Mouse (Mus musculus) limb, embryonic 14.5 days (tissue): ENCODE data around the gene Limk1. TPM values are rescaled to one million over a fixed set of nuclear protein-coding genes. Genes with fewer than 3 reads are reported as not detected.

ENCODE experiments used
- ATAC-seq: fragments of 200-750 bp; cut with Nextera tagmentation; 2 replicates; pipeline ENCODE4 v1.8.0; 2017; ENCODE audit warnings: low read depth, moderate number of reproducible peaks, moderate TSS enrichment; ENCODE audit not compliant: low FRiP score
- DNase-seq: peaks from one replicate; pipeline ENCODE4 v3.0.0-alpha.2; 2015; ENCODE audit warnings: low spot score
- H3K27ac ChIP-seq: fragments of 300-500 bp; sonication (generic); replicated peaks from 2 replicates; pipeline ENCODE4 v1.5.1; 2014; ENCODE audit warnings: low read depth, mild to moderate bottlenecking, low read length, moderate library complexity, mixed read lengths
- H3K27me3 ChIP-seq: fragments of 300-500 bp; sonication (generic); 2 replicates; pipeline ENCODE4 v1.6.1; 2014; ENCODE audit warnings: low read length, mixed read lengths; ENCODE audit not compliant: control insufficient read depth, insufficient read depth
- H3K36me3 ChIP-seq: fragments of 300-500 bp; sonication (generic); 2 replicates; pipeline ENCODE4 v1.6.1; 2014; ENCODE audit warnings: mild to moderate bottlenecking, low read length, moderate library complexity, mixed read lengths; ENCODE audit not compliant: control insufficient read depth, insufficient read depth
- H3K4me1 ChIP-seq: fragments of 300-500 bp; sonication (generic); 2 replicates; pipeline ENCODE4 v1.6.1; 2014; ENCODE audit warnings: antibody characterized with exemption, low read length, mixed read lengths; ENCODE audit not compliant: control insufficient read depth, insufficient read depth
- H3K4me2 ChIP-seq: fragments of 300-500 bp; sonication (generic); replicated peaks from 2 replicates; pipeline ENCODE4 v1.6.1; 2014; ENCODE audit warnings: low read depth, mild to moderate bottlenecking, low read length, moderate library complexity; ENCODE audit not compliant: severe bottlenecking
- H3K4me3 ChIP-seq: fragments of 300-500 bp; sonication (generic); replicated peaks from 2 replicates; pipeline ENCODE4 v1.5.1; 2014; ENCODE audit warnings: low read length
- H3K9ac ChIP-seq: fragments of 300-500 bp; sonication (generic); 2 replicates; pipeline ENCODE4 v1.6.1; 2014; ENCODE audit warnings: mild to moderate bottlenecking, low read depth, low read length, moderate library complexity; ENCODE audit not compliant: severe bottlenecking
- H3K9me3 ChIP-seq: fragments of 300-500 bp; sonication (generic); 2 replicates; pipeline ENCODE4 v1.6.1; 2016; ENCODE audit warnings: low read length; ENCODE audit not compliant: control insufficient read depth
- POLR2A ChIP-seq: fragments of 200-500 bp; IDR thresholded peaks from 2 replicates; pipeline ENCODE4 v1.8.0; 2012; ENCODE audit warnings: inconsistent platforms, mild to moderate bottlenecking, moderate library complexity, borderline replicate concordance; ENCODE audit not compliant: insufficient read depth, insufficient read length; ENCODE audit errors: extremely low read depth
- WGBS: fragments of 180-500 bp; shearing (Covaris S2); extraction: QIAGEN DNeasy Blood & Tissue Kit; methylation state at CpG from one replicate; pipeline ENCODE4 v1.1.7; 2014; 5-methylcytosine and 5-hydroxymethylcytosine counted together
- polyA plus RNA-seq, 2 experiments: library from polyadenylated mRNA; depleted of rRNA in 1 of 2; stranded (reverse) in 1 of 2; unstranded in 1 of 2; fragments of >200 nt; fragmentation: Nextera tagmentation in 1 of 2; extraction: Ambion mirVana in 1 of 2; gene quantifications; 2 replicates each; pipeline versions ENCODE4 v1.2.1 to v1.2.3; 2012 to 2014

The Limk1 gene
- polyA plus RNA-seq, 2 experiments = 8.6 to 31.9 TPM

- DNase-seq (no peak), ATAC-seq (no peak)
- WGBS = 58% methylated on average over 8 of the region's 8 CpGs
- Histone ChIP-seq H3K4me1 (peaks cover 14% of the 10 kb centered on the region), H3K9me3 (no peaks in the 10 kb centered on the region), H3K4me2 (no peak overlapping the region), H3K27ac (no peak overlapping the region), H3K36me3 (peaks cover 5% of the 10 kb centered on the region), H3K27me3 (no peaks in the 10 kb centered on the region), H3K9ac (no peak overlapping the region), H3K4me3 (no peak overlapping the region)
- no peak for TF ChIP-seq POLR2A
These were observed 9.4 kb downstream of the Limk1 start for GRCm38 (mm10) chr5:134678827-134679546.

DNA sequence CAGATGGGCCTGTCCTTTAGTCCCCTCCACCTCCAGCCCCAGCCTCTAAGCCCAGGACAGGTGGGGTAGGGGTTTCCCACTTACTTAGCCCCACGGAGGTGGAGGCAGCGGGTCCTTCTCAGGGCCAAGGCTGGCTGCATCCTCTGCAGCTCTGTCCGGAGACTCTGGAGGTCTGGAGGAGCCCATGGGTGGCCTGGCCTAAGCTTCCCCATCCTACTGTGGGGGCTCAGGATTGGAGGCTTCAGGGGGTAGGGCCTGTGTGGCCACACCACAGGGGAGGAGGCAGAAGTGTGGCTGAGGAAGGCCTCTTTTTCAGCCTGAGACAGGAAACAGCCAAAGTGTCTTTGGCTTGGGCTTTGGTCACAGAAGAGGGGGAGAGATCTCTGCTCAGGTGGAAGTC is 10.4 kb downstream of the Limk1 start:
- no peak for DNase-seq
- no peak overlapping the region for H3K9ac ChIP-seq
- no peak for ATAC-seq

GRCm38 (mm10) chr5:134677491-134677890 is 10.9 kb downstream of the Limk1 start:
- WGBS = 80% methylated on average over 5 of the region's 5 CpGs
- ATAC-seq (no peak), DNase-seq (no peak)
- H3K27ac ChIP-seq = no peak overlapping the region
- no peak for TF ChIP-seq POLR2A
- no peaks in the 10 kb centered on the region for H3K27me3 ChIP-seq
- H3K4me3 ChIP-seq = no peak overlapping the region
- H3K9me3 ChIP-seq = no peaks in the 10 kb centered on the region
- H3K36me3 ChIP-seq = peaks cover 10% of the 10 kb centered on the region
- H3K4me2 ChIP-seq = no peak overlapping the region
- no peak overlapping the region for H3K9ac ChIP-seq
- peaks cover 14% of the 10 kb centered on the region for H3K4me1 ChIP-seq

More for the DNA sequence above, 10.4 kb downstream of the Limk1 start:
- WGBS = 90% methylated on average over 3 of the region's 3 CpGs
- Histone ChIP-seq H3K4me2 (no peak overlapping the region), H3K36me3 (peaks cover 4% of the 10 kb centered on the region; the same call in 1 of the 2 replicates), H3K9me3 (no peaks in the 10 kb centered on the region), H3K27me3 (no peaks in the 10 kb centered on the region), H3K4me3 (no peak overlapping the region), H3K4me1 (peaks cover 14% of the 10 kb centered on the region), H3K27ac (no peak overlapping the region)
- TF ChIP-seq POLR2A = no peak

DNA sequence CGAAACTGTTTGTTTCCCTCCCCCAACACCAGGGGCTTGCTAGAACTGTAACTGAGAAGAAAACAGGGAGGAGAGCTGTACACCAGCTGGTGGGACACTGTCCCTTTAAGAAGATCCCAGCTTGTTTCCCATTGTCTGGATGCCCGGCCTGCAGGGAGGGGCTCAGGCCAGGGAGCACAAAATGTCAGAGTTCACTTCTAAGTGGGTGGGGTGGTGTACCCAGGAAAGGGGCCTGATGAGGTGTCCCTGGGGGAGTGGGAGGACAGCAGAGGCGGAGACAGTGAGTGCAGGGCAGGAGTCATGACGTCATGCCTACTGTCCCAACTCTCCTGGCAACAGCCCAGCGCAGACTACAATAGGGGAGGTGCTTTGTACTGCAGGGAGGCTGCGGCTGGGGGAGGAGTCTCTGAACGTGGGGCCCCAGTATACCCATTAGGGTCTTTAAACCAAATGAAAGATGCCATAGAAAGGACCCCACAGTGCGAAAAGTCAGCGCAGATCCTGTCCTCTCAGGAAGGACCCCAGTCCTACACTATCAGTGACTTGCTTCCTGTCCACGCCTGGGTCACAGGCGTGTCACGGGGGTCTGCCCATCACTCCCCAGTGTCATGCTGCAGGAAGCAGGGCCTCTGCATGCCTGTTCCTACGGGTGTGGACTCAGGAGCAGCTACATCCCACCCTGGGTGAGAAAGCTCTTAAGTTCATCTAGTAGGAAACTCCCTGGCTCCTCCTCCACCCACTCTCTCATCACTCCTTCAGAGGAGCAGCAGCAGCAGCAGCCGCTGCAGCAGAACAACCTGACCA is 12.2 kb downstream of the Limk1 start:
- Histone ChIP-seq H3K4me3 (peak overlapping the region; percentile 25), H3K9ac (peak overlapping the region; percentile 37), H3K27ac (peak overlapping the region; percentile 53), H3K27me3 (no peaks in the 10 kb centered on the region), H3K36me3 (peaks cover 19% of the 10 kb centered on the region), H3K4me1 (peaks cover 14% of the 10 kb centered on the region), H3K9me3 (no peaks in the 10 kb centered on the region), H3K4me2 (peak overlapping the region; percentile 42)
- ATAC-seq = peak; percentile 87
- WGBS = 4% methylated on average over 14 of the region's 14 CpGs
- no peak for TF ChIP-seq POLR2A
- peak; percentile 87 for DNase-seq

- Histone ChIP-seq H3K27me3 (no peaks in the 10 kb centered on the region), H3K4me3 (no peak overlapping the region), H3K9me3 (no peaks in the 10 kb centered on the region), H3K27ac (no peak overlapping the region), H3K9ac (no peak overlapping the region), H3K4me2 (no peak overlapping the region), H3K4me1 (peaks cover 14% of the 10 kb centered on the region), H3K36me3 (peaks cover 25% of the 10 kb centered on the region)
- no peak for TF ChIP-seq POLR2A
- DNase-seq (no peak), ATAC-seq (no peak)
- WGBS = 72% methylated on average over 5 of the region's 5 CpGs
These were observed 13.4 kb downstream of the Limk1 start for GRCm38 (mm10) chr5:134674977-134675376.
